Mouse (Mus musculus) WW6 (cell line): Measurements from ENCODE around the gene Olfr1499.
"Not testable (repeated sequence)": the region's sequence is repeated elsewhere in the genome, so short reads cannot be mapped to it uniquely, and the experiment has no call there.

ENCODE experiments used
- DNase-seq: peaks from one replicate; pipeline ENCODE4 v3.0.0-alpha.2; 2013; ENCODE audit warnings: low read depth, low spot score

Gene Olfr1499

DNA sequence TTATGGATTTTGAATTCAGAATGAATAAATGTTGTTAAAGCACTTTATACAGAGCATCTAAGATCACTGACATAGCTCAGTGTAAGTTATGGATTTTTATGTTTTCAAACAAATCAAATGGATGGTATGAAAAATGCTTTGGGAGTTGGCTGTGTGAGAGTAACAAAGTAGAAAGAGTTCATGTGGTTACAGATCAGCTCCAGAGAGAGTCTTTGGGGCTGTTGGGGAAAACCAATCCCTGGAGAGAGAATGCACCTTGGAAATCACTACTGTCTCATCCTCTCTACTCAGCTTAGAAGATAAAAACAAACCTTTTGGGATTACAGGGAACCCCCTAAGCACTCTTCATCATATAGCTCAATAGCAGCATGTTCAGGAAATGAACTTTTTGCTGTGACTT, at the start of gene Olfr1499:
Olfr1499 (minus strand) TSS at position 101 of the 400 bp plus-strand sequence.
- DNase-seq, result no peak

GRCm38 (mm10) chr19:13861495-13861894, 42.2 kb upstream of the Olfr1499 start, which contains the start of gene Olfr1502:
Gene Olfr1502 (plus strand): TSS chr19:13861795.
- no peak for DNase-seq

- not testable (repeated sequence) for DNase-seq
These were observed 31.3 kb upstream of the Olfr1499 start, which contains the start of gene Olfr1501 for GRCm38 (mm10) chr19:13850592-13850991. Gene Olfr1501 (minus strand): TSS chr19:13850692.

DNA sequence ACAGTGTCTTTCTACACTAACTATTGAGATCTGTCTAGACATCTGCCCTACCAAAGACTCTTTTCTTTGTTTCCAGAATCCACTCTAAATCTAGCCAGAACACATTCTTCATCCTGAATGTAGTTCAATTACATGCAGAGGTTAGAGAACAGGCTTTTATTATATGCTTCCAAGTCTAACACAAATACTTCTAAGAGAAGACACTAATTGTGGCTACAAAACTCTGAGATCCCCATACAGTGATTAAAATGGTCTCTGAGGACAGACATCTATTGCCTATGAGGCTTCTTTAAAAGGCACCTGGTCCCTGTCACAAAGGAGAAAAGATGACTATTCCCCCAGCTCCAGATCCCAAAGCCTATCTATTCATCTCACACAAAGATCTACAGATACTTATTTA, 11.1 kb upstream of the Olfr1499 start, which contains the start of gene Olfr1500:
Olfr1500 (minus strand) TSS at position 101 of the 400 bp plus-strand sequence.
- no peak for DNase-seq

DNA sequence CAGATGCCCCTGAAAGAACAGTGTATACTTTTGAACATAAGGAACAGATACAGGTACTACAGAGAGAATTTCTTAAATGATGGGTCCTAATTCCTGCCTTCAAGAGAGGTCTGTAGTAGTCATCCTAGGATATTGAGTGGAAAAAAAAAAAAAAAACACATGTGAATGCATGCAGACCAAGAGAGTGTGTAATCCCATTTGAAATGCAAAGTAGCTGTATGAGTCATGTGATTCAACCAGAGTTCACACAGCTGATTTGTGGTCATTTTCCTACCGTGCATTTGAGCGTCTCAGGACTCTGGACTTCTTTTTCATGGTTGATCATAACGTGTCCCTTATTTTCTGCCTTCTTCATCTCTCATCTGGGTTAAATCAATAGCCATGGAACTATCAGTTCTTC, 9.2 kb upstream of the Olfr1499 start:
- no peak for DNase-seq

DNA sequence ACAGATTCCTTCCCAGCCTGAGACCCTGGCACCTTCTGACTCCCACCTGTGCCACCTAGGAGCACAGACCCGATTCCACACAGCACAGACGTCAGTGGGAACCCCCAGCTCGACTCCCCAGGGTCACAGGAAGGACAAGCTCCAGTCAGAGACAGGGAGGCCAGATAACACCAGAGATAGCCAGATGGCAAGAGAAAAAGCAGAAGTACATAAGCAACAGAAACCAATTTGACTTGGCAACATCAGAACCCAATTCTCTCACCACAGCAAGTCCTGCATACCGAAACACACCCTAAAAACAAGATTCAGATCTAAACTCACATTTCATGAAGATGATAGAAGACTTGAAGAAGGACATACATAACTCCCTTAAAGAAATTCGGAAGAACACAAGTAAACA, 1.6 kb upstream of the Olfr1499 start:
- DNase-seq, result no peak

DNA sequence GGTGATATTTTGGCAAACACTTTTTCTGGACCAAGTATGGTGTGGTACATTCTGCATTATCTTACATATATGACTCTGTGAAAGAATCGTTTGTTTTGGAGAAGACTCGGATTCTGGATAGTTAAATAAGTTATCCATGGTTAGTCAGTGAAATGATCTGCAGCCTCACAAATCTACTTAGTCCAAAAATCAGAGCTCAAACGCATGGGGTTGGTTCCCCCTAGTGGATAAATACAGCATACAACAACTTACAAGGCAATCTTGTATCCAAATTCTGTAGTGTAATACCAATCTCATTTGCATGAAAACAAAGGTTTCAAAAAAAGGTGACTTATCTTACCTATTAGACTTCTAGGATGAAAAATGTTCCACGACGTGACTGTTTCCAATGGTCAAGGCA, 420 bp downstream of the Olfr1499 start:
- no peak for DNase-seq

DNA sequence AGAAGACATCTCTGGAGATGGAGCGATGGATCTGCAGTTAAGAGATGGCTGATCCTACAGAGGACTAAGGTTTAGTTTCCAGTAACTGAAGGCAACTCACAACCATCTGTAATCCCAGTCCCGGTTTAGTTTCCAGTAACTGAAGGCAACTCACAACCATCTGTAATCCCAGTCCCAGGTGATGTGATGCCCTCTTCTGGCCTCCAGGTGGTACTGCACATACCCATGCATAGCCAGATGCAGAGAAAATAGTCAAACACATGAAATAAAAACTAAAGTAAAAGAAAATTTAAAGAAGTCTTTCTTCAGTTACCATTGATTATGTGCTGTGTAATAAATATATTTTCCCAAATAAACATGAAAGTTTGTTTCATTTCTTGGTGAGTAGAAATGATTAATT, 6.4 kb downstream of the Olfr1499 start:
- no peak for DNase-seq

DNA sequence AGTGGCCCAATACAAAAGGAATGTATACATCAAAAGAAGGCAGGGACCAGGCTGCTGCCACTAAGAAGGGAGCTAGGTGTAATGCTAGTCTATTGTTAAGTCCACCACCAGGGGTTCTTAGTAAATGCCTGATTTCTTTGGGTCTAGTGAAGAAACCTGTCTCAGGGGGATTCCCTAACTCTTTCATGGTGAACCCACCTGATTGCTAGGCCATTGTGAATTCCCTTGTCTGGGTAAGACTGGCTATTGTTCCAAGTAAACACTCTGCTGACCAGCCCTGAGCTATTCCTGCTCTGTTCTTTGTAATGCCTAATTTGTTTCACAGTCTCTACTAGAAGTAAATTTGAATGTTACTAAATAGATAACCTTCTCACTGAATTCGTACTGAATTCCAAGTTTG, 13.8 kb downstream of the Olfr1499 start:
- DNase-seq, result not testable (repeated sequence)

- DNase-seq, result no peak
These were observed 21.1 kb downstream of the Olfr1499 start, which contains the start of gene Olfr1497 for GRCm38 (mm10) chr19:13798102-13798501. Gene Olfr1497 (minus strand): TSS chr19:13798202.

DNA sequence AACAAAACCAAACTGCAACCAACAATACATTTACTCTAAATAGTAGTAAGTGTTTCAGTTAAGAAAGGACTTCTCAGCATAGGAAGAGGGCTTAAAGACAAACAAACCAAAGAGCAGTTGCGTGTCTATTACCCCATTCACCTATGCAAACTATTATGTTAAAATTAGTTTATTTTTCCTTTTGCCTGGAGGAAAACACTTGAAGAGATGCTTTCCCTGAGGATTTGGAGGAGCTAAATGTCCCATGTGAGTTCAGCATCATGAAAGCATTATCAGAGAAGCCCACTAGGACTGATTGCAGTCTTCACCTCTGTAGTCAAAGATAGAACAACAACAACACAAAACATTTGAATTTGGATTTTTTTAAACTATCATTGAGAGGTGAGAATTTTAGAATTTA, 41.7 kb downstream of the Olfr1499 start, which contains the start of gene Olfr1496:
Olfr1496 (plus strand) TSS at position 301 of the 400 bp plus-strand sequence.
- no peak for DNase-seq

DNA sequence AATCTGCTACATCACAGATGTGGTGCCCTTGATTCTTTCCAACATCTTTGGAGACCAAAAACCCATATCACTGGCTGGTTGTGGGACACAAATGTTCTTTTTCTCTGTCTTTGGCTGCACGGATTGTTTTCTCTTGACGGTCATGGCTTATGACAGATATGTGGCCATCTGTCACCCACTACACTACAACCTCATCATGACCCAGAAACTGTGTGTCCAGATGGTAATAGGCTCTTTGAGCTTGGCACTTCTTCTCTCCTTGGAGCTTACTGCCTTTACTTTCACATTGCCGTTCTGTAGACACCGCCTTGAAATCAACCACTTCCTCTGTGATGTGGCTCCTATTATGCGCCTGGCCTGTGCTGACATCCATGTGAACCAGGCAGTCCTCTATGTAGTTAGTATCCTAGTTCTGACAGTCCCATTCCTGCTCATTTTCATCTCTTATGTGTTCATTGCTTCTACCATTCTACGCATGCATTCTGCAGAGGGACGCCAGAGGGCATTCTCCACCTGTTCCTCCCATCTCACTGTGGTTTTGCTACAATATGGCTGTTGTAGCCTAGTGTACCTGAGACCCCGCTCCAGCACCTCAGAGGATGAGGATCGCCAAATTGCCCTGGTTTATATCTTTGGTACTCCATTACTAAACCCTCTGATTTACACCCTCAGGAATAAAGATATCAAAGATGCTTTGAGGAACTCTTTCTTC, 50.5 kb downstream of the Olfr1499 start:
- DNase-seq, result no peak

- no peak for DNase-seq
These were observed 54.9 kb downstream of the Olfr1499 start, which contains the start of gene Olfr1495 for GRCm38 (mm10) chr19:13764306-13764705. Gene Olfr1495 (plus strand): TSS chr19:13764606.
